Mouse (Mus musculus) gastrocnemius, postnatal 36 days (tissue): ENCODE data around the gene Fam98a. TPM values are rescaled to one million over a fixed set of nuclear protein-coding genes. Genes with fewer than 3 reads are reported as not detected.
A peak's percentile ranks its signal among the peaks of the same experiment; 100 is the strongest.

Experiments used
- DNase-seq, 2 experiments: peaks; one replicate each; pipeline ENCODE4 v3.0.0; 2022
- intact Hi-C: fragments of 180-260 bp; cut with DNase I; formaldehyde crosslinking; loops from one replicate; pipeline ENCODE4 v1.15.1; 2025
- total RNA-seq, 2 experiments: library from RNA; stranded (reverse); gene quantifications; 2 replicates each; pipeline ENCODE4 v1.2.3; 2021

Gene Fam98a
- total RNA-seq, 2 experiments from 2014 or later: 26.6 to 31.1 TPM

GRCm38 (mm10) chr17:75526411-75526810 is 25.3 kb downstream of the Fam98a start:
- intact Hi-C loops: loop anchor here (10.0 kb wide), 1 partner anchor 112 kb away; no protein-coding TSS in a partner anchor
- DNase-seq: no peak

GRCm38 (mm10) chr17:75523812-75524211 is 27.9 kb downstream of the Fam98a start:
- intact Hi-C loops: loop anchor here (10.0 kb wide), 1 partner anchor 109 kb away; no protein-coding TSS in a partner anchor
- DNase-seq: peak in 1 of 2 experiments; percentile 25

GRCm38 (mm10) chr17:75522347-75523065 is 29.2 kb downstream of the Fam98a start:
- peak in 1 of 2 experiments; percentile 39 for DNase-seq
- intact Hi-C loops: loop anchor here (10.0 kb wide), 1 partner anchor 108 kb away; no protein-coding TSS in a partner anchor

- intact Hi-C loops: loop anchor here (10.0 kb wide), 1 partner anchor 107 kb away; no protein-coding TSS in a partner anchor
Observed at GRCm38 (mm10) chr17:75521236-75521842, 30.4 kb downstream of the Fam98a start.

GRCm38 (mm10) chr17:75519239-75519900 is 32.4 kb downstream of the Fam98a start:
- DNase-seq: no peak
- intact Hi-C loops: no loop called here

More at GRCm38 (mm10) chr17:75521236-75521842, 30.4 kb downstream of the Fam98a start:
- no peak for DNase-seq

GRCm38 (mm10) chr17:75518181-75518901 is 33.4 kb downstream of the Fam98a start:
- DNase-seq: no peak
- intact Hi-C loops: no loop called here

GRCm38 (mm10) chr17:75516591-75516990 is 35.2 kb downstream of the Fam98a start:
- no peak for DNase-seq
- intact Hi-C loops: no loop called here

DNA sequence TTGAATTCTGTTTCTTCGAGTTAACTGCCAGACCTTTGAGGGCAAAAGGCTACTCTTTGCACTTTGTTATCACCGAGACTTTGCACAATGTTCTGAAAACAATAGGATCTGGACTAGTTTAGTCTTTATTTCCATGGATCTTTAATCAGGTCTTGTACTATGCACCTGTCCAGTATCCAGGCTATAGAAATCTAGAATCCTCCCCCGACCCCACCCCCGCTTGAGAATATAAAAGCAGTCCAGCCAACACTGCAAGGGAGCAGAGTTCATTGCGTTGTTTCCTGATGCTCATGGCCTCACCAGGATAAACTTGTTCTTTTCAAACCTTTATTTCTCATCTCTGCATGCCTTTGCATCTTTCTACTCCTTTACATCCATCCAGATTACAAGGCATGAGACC is 42.5 kb downstream of the Fam98a start:
- intact Hi-C loops: no loop called here
- DNase-seq: no peak

- intact Hi-C loops: no loop called here
Observed at GRCm38 (mm10) chr17:75506708-75507641, 44.8 kb downstream of the Fam98a start.

DNA sequence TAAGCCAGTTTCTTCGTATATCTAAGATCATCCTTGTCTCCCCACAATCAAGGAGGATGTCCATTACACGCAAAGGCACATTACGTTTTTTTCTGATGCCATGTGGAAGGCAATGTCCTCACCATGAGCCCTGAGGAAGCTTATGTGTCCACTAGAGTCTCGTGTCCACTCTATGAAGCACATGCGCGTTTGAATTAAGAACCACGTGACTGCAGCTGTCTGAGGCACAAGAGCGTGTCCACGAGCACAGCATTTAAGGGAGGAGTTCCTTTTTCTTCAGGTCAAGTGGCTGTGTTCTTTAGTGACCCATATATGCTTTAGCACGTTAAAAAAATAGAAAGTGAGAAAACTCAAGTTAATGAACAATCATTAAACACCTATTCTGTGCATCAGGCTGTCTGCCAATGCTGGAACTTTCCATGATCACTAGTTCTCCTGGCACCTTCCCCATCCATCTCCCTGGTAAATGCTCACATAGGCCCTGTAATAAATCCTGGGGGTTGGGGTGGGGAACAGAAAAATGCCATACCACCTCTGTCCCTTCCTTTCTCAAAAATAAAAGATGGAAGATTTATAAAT is 45.6 kb downstream of the Fam98a start:
- no peak for DNase-seq
- intact Hi-C loops: no loop called here

More at GRCm38 (mm10) chr17:75506708-75507641, 44.8 kb downstream of the Fam98a start:
- no peak for DNase-seq

DNA sequence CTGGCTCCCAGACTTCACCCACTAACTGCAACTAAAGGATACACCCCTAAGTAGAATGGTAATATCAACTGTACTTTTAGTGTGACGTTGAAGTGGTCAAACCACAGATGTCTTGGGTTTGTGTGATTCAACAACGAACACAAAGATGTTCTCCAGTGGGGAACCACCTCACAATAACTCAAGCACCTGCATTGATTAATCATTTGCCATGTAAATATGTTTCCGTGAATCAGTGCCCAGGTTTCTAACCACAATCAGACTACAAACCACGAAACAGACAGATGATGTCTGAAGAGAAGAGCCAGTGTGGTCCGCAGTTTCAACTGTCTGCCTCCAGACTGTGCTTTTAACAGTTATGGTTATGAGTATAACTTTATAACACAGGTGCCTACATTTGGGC is 46.7 kb downstream of the Fam98a start:
- no peak for DNase-seq
- intact Hi-C loops: no loop called here

GRCm38 (mm10) chr17:75503031-75503430 is 48.7 kb downstream of the Fam98a start:
- intact Hi-C loops: no loop called here
- DNase-seq: no peak

- intact Hi-C loops: no loop called here
- DNase-seq: no peak
Observed at GRCm38 (mm10) chr17:75498241-75498651, 53.5 kb downstream of the Fam98a start.

- intact Hi-C loops: no loop called here
- DNase-seq: no peak
Observed at GRCm38 (mm10) chr17:75495213-75495612, 56.5 kb downstream of the Fam98a start.

Other genes starting within 250 kb of the Fam98a start
- 10 to 100 TPM; 28.0 to 31.5 TPM for gene Rasgrp3, start 116.0 kb downstream of the Fam98a start, total RNA-seq